ENCODE assay signal across 11 mouse cellular contexts in the genomic region with DNA sequence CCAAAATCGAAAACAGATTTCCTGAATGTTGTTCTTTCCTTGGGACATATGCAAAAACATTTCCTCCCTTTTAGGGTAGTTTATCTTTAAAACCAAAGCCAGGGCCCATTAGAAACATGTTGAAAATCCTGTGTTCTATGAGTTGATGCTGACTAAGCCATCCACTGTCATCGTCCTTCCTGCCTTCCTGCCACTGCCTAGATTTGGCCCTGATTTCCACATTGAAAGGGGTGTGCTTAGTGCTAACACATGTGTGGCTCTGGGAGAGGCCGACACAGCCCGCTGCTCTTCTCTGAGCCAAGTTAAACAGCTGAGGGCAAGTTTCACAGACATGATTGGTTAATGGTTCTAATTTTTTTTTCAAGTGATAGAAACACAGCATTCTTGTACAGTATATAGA.
DNase-seq lines count a peak whose midpoint lies in the region; ATAC-seq and TF ChIP-seq lines count a peak whose summit lies in the region.
"Had no signal": no experiment of that assay in that cellular context is flagged by ENCODE, and none has a peak within 500 bp of the region (broad histone marks: within the 10 kb centered on the region; RNA-seq: fewer than 3 reads in every experiment).

No protein-coding gene starts in this region.

- TF ChIP-seq CTCF in lung, embryonic 14.5 days (IDR thresholded peaks at IDR 0.05; ENCODE audit: low read depth): no peak
- TF ChIP-seq CTCF in embryonic fibroblast, embryonic 13.5 days (IDR thresholded peaks at IDR 0.05; ENCODE audit: borderline replicate concordance, insufficient read depth, low read length): no peak
- no peak for TF ChIP-seq CTCF in cerebellum, adult 2 months (IDR thresholded peaks at IDR 0.05; ENCODE audit: borderline replicate concordance, insufficient read depth, low read depth, low read length)

- no peaks in the 10 kb centered on the region for H3K4me1 ChIP-seq in lung, embryonic 14.5 days (ENCODE audit: insufficient read depth)
- peaks cover 24% of the 10 kb centered on the region for H3K4me1 ChIP-seq in embryonic fibroblast, embryonic 13.5 days (ENCODE audit: control insufficient read depth, insufficient read depth, low read length)
- peaks cover 29% of the 10 kb centered on the region for H3K4me1 ChIP-seq in limb, embryonic 14.5 days (ENCODE audit: control insufficient read depth, insufficient read depth, low read length)
- peaks cover 5% of the 10 kb centered on the region; the same call in 1 of the 2 replicates for H3K4me1 ChIP-seq in cerebellum, adult 2 months (ENCODE audit: control insufficient read depth, insufficient read depth, low read length)

- WGBS in lung, embryonic 14.5 days: 31% methylated on average over 4 of the region's 4 CpGs
- WGBS in limb, embryonic 14.5 days: 34% methylated on average over 4 of the region's 4 CpGs
- 44% methylated on average over 4 of the region's 4 CpGs for WGBS in cerebellum, adult 2 months

- H3K36me3 ChIP-seq in lung, embryonic 14.5 days (ENCODE audit: insufficient read depth): no peaks in the 10 kb centered on the region
- H3K36me3 ChIP-seq in limb, embryonic 14.5 days (ENCODE audit: control insufficient read depth, insufficient read depth, low read length): peaks cover 15% of the 10 kb centered on the region; the same call in 1 of the 2 replicates

- DNase-seq in heart, adult 18-20 months: peak; percentile 22 to 50
- no peak for DNase-seq in heart, postnatal 4 days
- peak; percentile 72 for DNase-seq in lung, embryonic 14.5 days
- no peak for DNase-seq in lung, adult 18-20 months
- peak; percentile 69 for DNase-seq in limb, embryonic 14.5 days (ENCODE audit: low spot score)
- no peak for DNase-seq in cerebellum, adult 2 months
- no peak for DNase-seq in right cerebral cortex, postnatal 36 days (ENCODE audit: low spot score in 2 of 2)
- DNase-seq: adrenal gland, postnatal 10 days had no signal

- H3K4me3 ChIP-seq in lung, embryonic 14.5 days (ENCODE audit: low read depth, low read length): no peak overlapping the region
- no peak overlapping the region for H3K4me3 ChIP-seq in embryonic fibroblast, embryonic 13.5 days (ENCODE audit: insufficient read depth, low read length)
- H3K4me3 ChIP-seq in limb, embryonic 14.5 days (replicated peaks; ENCODE audit: low read length): no peak overlapping the region
- no peak overlapping the region for H3K4me3 ChIP-seq in cerebellum, adult 2 months (replicated peaks; ENCODE audit: insufficient read depth, low read depth, low read length)
- H3K4me3 ChIP-seq: forebrain, embryonic 13.5 days had no signal

- no peak overlapping the region for H3K9ac ChIP-seq in lung, embryonic 14.5 days
- H3K9ac ChIP-seq in limb, embryonic 14.5 days (ENCODE audit: low read depth, low read length, severe bottlenecking): no peak overlapping the region
- H3K9ac ChIP-seq: forebrain, embryonic 13.5 days had no signal

- no peak overlapping the region for H3K4me2 ChIP-seq in lung, embryonic 14.5 days
- H3K4me2 ChIP-seq in limb, embryonic 14.5 days (replicated peaks; ENCODE audit: low read depth, low read length, severe bottlenecking): no peak overlapping the region
- H3K4me2 ChIP-seq: forebrain, embryonic 13.5 days had no signal

- no peaks in the 10 kb centered on the region for H3K9me3 ChIP-seq in lung, embryonic 14.5 days (ENCODE audit: low read depth, low read length)
- H3K9me3 ChIP-seq in limb, embryonic 14.5 days (ENCODE audit: control insufficient read depth, low read length): no peaks in the 10 kb centered on the region
- H3K9me3 ChIP-seq: forebrain, embryonic 13.5 days had no signal

- TF ChIP-seq POLR2A in embryonic fibroblast, embryonic 13.5 days (IDR thresholded peaks at IDR 0.05; ENCODE audit: low read depth, low read length): no peak
- no peak for TF ChIP-seq POLR2A in limb, embryonic 14.5 days (IDR thresholded peaks at IDR 0.05; ENCODE audit: borderline replicate concordance, extremely low read depth, insufficient read depth, insufficient read length)
- no peak for TF ChIP-seq POLR2A in cerebellum, adult 2 months (IDR thresholded peaks at IDR 0.05; ENCODE audit: borderline replicate concordance, insufficient read depth, low read length)

- no peak overlapping the region for H3K27ac ChIP-seq in lung, embryonic 14.5 days (ENCODE audit: low read depth)
- peak overlapping the region; percentile 92 for H3K27ac ChIP-seq in embryonic fibroblast, embryonic 13.5 days (ENCODE audit: insufficient read depth, low read length)
- H3K27ac ChIP-seq in limb, embryonic 14.5 days (replicated peaks; ENCODE audit: low read depth, low read length): peak overlapping the region; percentile 61; the same call in 1 of the 2 replicates
- no peak overlapping the region for H3K27ac ChIP-seq in cerebellum, adult 2 months (ENCODE audit: insufficient read depth, low read length)
- H3K27ac ChIP-seq: forebrain, embryonic 13.5 days had no signal

- no peaks in the 10 kb centered on the region for H3K27me3 ChIP-seq in lung, embryonic 14.5 days (ENCODE audit: insufficient read depth, low read length)
- no peaks in the 10 kb centered on the region for H3K27me3 ChIP-seq in limb, embryonic 14.5 days (ENCODE audit: control insufficient read depth, insufficient read depth, low read length)
- H3K27me3 ChIP-seq in cerebellum, adult 2 months (ENCODE audit: control insufficient read depth, insufficient read depth, low read length): no peaks in the 10 kb centered on the region
- H3K27me3 ChIP-seq: forebrain, embryonic 13.5 days had no signal

- peak; percentile 81 for ATAC-seq in lung, embryonic 14.5 days (ENCODE audit: insufficient read depth)
- ATAC-seq in limb, embryonic 14.5 days (ENCODE audit: low FRiP score, low read depth): peak; percentile 65
- ATAC-seq: forebrain, embryonic 13.5 days; hindbrain, embryonic 16.5 days had no signal

Comparison
In these comparisons a context has a peak if more than half of its experiments do, and no peak if none do; other contexts are left out.
1. DNase-seq: peak in heart, adult 18-20 months (2 of 2), lung, embryonic 14.5 days (single experiment) and limb, embryonic 14.5 days (single experiment); none in heart, postnatal 4 days (single experiment), lung, adult 18-20 months (0 of 2), cerebellum, adult 2 months (0 of 2) and right cerebral cortex, postnatal 36 days (0 of 2).
2. H3K27ac ChIP-seq: peak in embryonic fibroblast, embryonic 13.5 days (single experiment) and limb, embryonic 14.5 days (single experiment); none in lung, embryonic 14.5 days (single experiment) and cerebellum, adult 2 months (single experiment).